Mouse (Mus musculus) ES-E14 (cell line): ENCODE data around the gene Zfp51.

ENCODE experiments used
- CHD2 ChIP-seq: IDR thresholded peaks from 2 replicates; pipeline ENCODE4 v1.6.1; 2014; ENCODE audit warnings: mild to moderate bottlenecking, low read depth, low read length, inconsistent platforms
- HCFC1 ChIP-seq: IDR thresholded peaks from 2 replicates; pipeline ENCODE4 v1.6.1; 2012; ENCODE audit warnings: low read length, inconsistent platforms, borderline replicate concordance; ENCODE audit not compliant: insufficient read depth
- ZC3H11A ChIP-seq: IDR thresholded peaks from 2 replicates; pipeline ENCODE4 v1.6.1; 2012; ENCODE audit warnings: low read depth, mild to moderate bottlenecking, inconsistent platforms, low read length, borderline replicate concordance

DNA sequence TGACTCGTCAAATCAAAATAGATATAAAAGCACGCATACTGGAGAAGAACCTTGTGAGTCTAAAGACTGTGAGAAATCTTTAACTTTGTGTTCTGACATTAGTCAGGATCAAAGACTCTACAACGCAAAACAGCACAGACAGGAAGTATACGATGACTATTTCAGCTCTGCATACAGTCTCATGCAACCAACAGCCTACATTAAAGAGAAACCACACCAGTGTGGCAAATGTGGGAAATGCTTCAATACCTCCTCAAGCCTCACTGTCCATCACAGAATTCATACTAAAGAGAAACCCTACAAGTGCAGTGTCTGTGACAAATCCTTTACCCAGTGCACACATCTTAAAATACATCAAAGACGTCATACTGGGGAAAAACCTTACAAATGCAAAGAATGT, 13.4 kb downstream of the Zfp51 start:
- no peak for TF ChIP-seq HCFC1
- TF ChIP-seq ZC3H11A, result no peak
- TF ChIP-seq CHD2, result no peak
